Mouse (Mus musculus): ENCODE results near the gene Wnt5b. TPM values are rescaled to one million over a fixed set of nuclear protein-coding genes. Genes with fewer than 3 reads are reported as not detected.
A peak's percentile ranks its signal among the peaks of the same experiment; 100 is the strongest.

The Wnt5b gene
- total and polyA plus RNA-seq, 2 experiments from 2014 or later = 4.3 to 5.3 TPM

GRCm38 (mm10) chr6:119544518-119544864, 344 bp upstream of the Wnt5b start:
- no peak overlapping the region for H3K27ac ChIP-seq (ENCODE audit: low read depth)
- H3K4me3 ChIP-seq (ENCODE audit: low read depth, low read length) = peak overlapping the region; percentile 75
- H3K9me3 ChIP-seq (replicated peaks; ENCODE audit: control insufficient read depth, low read length) = no peaks in the 10 kb centered on the region
- no peaks in the 10 kb centered on the region for H3K36me3 ChIP-seq (replicated peaks; ENCODE audit: control insufficient read depth, insufficient read depth, low read length)
- peak overlapping the region; percentile 96 for H3K4me2 ChIP-seq (ENCODE audit: low read depth, low read length)
- TF ChIP-seq EP300 (IDR thresholded peaks at IDR 0.05; ENCODE audit: low read depth) = no peak
- peak; percentile 50 for TF ChIP-seq CTCF (IDR thresholded peaks at IDR 0.05; ENCODE audit: low read depth)
- H3K4me1 ChIP-seq (ENCODE audit: control insufficient read depth, insufficient read depth) = 0 out of 2 replicates have a peak, but pooled peaks cover 3% of the 10 kb centered on the region
- H3K27me3 ChIP-seq (ENCODE audit: control insufficient read depth, insufficient read depth, low read length) = peaks cover 24% of the 10 kb centered on the region
- peak overlapping the region; percentile 68 for H3K9ac ChIP-seq (replicated peaks; ENCODE audit: low read depth, low read length)
- WGBS = 4% methylated on average over 14 of the region's 14 CpGs
- DNase-seq (ENCODE audit: low spot score) (peak; percentile 53), ATAC-seq (ENCODE audit: insufficient read depth, low read depth) (peak; percentile 57)

GRCm38 (mm10) chr6:119543456-119543802, 718 bp downstream of the Wnt5b start:
- no peak overlapping the region for H3K27ac ChIP-seq (ENCODE audit: low read depth)
- 1% methylated on average over 28 of the region's 30 CpGs for WGBS
- peak overlapping the region; percentile 75 for H3K4me3 ChIP-seq (ENCODE audit: low read depth, low read length)
- H3K4me1 ChIP-seq (ENCODE audit: control insufficient read depth, insufficient read depth) = 0 out of 2 replicates have a peak, but pooled peaks cover 3% of the 10 kb centered on the region
- ATAC-seq (ENCODE audit: insufficient read depth, low read depth) (peak; percentile 11; the same call in 1 of the 2 replicates), DNase-seq (ENCODE audit: low spot score) (no peak)
- no peaks in the 10 kb centered on the region for H3K9me3 ChIP-seq (replicated peaks; ENCODE audit: control insufficient read depth, low read length)
- peaks cover 24% of the 10 kb centered on the region for H3K27me3 ChIP-seq (ENCODE audit: control insufficient read depth, insufficient read depth, low read length)
- H3K9ac ChIP-seq (replicated peaks; ENCODE audit: low read depth, low read length) = peak overlapping the region; percentile 68; the same call in 1 of the 2 replicates
- H3K36me3 ChIP-seq (replicated peaks; ENCODE audit: control insufficient read depth, insufficient read depth, low read length) = no peaks in the 10 kb centered on the region
- peak overlapping the region; percentile 96 for H3K4me2 ChIP-seq (ENCODE audit: low read depth, low read length)
- no peak for TF ChIP-seq CTCF (IDR thresholded peaks at IDR 0.05; ENCODE audit: low read depth)
- no peak for TF ChIP-seq EP300 (IDR thresholded peaks at IDR 0.05; ENCODE audit: low read depth)

GRCm38 (mm10) chr6:119535867-119536266, 8.3 kb downstream of the Wnt5b start:
- Histone ChIP-seq H3K36me3 (replicated peaks; ENCODE audit: control insufficient read depth, insufficient read depth, low read length) (no peaks in the 10 kb centered on the region), H3K4me1 (ENCODE audit: control insufficient read depth, insufficient read depth) (no peaks in the 10 kb centered on the region), H3K9me3 (replicated peaks; ENCODE audit: control insufficient read depth, low read length) (no peaks in the 10 kb centered on the region), H3K4me3 (ENCODE audit: low read depth, low read length) (no peak overlapping the region), H3K4me2 (ENCODE audit: low read depth, low read length) (no peak overlapping the region), H3K27me3 (ENCODE audit: control insufficient read depth, insufficient read depth, low read length) (no peaks in the 10 kb centered on the region), H3K27ac (ENCODE audit: low read depth) (no peak overlapping the region), H3K9ac (replicated peaks; ENCODE audit: low read depth, low read length) (no peak overlapping the region)
- 85% methylated on average over 12 of the region's 12 CpGs for WGBS
- no peak for TF ChIP-seq CTCF (IDR thresholded peaks at IDR 0.05; ENCODE audit: low read depth)
- no peak for ATAC-seq (ENCODE audit: insufficient read depth, low read depth)
- DNase-seq (ENCODE audit: low spot score) = no peak

- no peaks in the 10 kb centered on the region for H3K9me3 ChIP-seq (replicated peaks; ENCODE audit: control insufficient read depth, low read length)
- DNase-seq (ENCODE audit: low spot score) (no peak), ATAC-seq (ENCODE audit: insufficient read depth, low read depth) (no peak)
- H3K36me3 ChIP-seq (replicated peaks; ENCODE audit: control insufficient read depth, insufficient read depth, low read length) = no peaks in the 10 kb centered on the region
- no peak overlapping the region for H3K27ac ChIP-seq (ENCODE audit: low read depth)
- no peak overlapping the region for H3K4me2 ChIP-seq (ENCODE audit: low read depth, low read length)
- 72% methylated on average over 9 of the region's 9 CpGs for whole genome bisulfite sequencing
- H3K4me3 ChIP-seq (ENCODE audit: low read depth, low read length) = no peak overlapping the region
- H3K9ac ChIP-seq (replicated peaks; ENCODE audit: low read depth, low read length) = no peak overlapping the region
- H3K27me3 ChIP-seq (ENCODE audit: control insufficient read depth, insufficient read depth, low read length) = no peaks in the 10 kb centered on the region
- TF ChIP-seq CTCF (IDR thresholded peaks at IDR 0.05; ENCODE audit: low read depth) = no peak
- TF ChIP-seq EP300 (IDR thresholded peaks at IDR 0.05; ENCODE audit: low read depth) = no peak
- H3K4me1 ChIP-seq (ENCODE audit: control insufficient read depth, insufficient read depth) = no peaks in the 10 kb centered on the region
Observed at GRCm38 (mm10) chr6:119533170-119533709, 10.9 kb downstream of the Wnt5b start.

GRCm38 (mm10) chr6:119529659-119530058, 14.5 kb downstream of the Wnt5b start:
- Histone ChIP-seq H3K4me2 (ENCODE audit: low read depth, low read length) (no peak overlapping the region), H3K4me1 (ENCODE audit: control insufficient read depth, insufficient read depth) (peaks cover 3% of the 10 kb centered on the region; the same call in 1 of the 2 replicates), H3K9me3 (replicated peaks; ENCODE audit: control insufficient read depth, low read length) (no peaks in the 10 kb centered on the region), H3K9ac (replicated peaks; ENCODE audit: low read depth, low read length) (no peak overlapping the region), H3K36me3 (replicated peaks; ENCODE audit: control insufficient read depth, insufficient read depth, low read length) (no peaks in the 10 kb centered on the region), H3K27ac (ENCODE audit: low read depth) (no peak overlapping the region), H3K27me3 (ENCODE audit: control insufficient read depth, insufficient read depth, low read length) (no peaks in the 10 kb centered on the region), H3K4me3 (ENCODE audit: low read depth, low read length) (no peak overlapping the region)
- DNase-seq (ENCODE audit: low spot score) = no peak
- 72% methylated on average over 3 of the region's 3 CpGs for WGBS
- no peak for ATAC-seq (ENCODE audit: insufficient read depth, low read depth)
- TF ChIP-seq EP300 (IDR thresholded peaks at IDR 0.05; ENCODE audit: low read depth) = no peak
- no peak for TF ChIP-seq CTCF (IDR thresholded peaks at IDR 0.05; ENCODE audit: low read depth)

GRCm38 (mm10) chr6:119526498-119526897, 17.6 kb downstream of the Wnt5b start:
- H3K9ac ChIP-seq (replicated peaks; ENCODE audit: low read depth, low read length) = no peak overlapping the region
- peak; percentile 49 for ATAC-seq (ENCODE audit: insufficient read depth, low read depth)
- no peak for DNase-seq (ENCODE audit: low spot score)
- H3K27ac ChIP-seq (ENCODE audit: low read depth) = no peak overlapping the region
- TF ChIP-seq EP300 (IDR thresholded peaks at IDR 0.05; ENCODE audit: low read depth) (no peak), CTCF (IDR thresholded peaks at IDR 0.05; ENCODE audit: low read depth) (no peak)
- H3K27me3 ChIP-seq (ENCODE audit: control insufficient read depth, insufficient read depth, low read length) = no peaks in the 10 kb centered on the region
- no peak overlapping the region for H3K4me3 ChIP-seq (ENCODE audit: low read depth, low read length)
- H3K4me2 ChIP-seq (ENCODE audit: low read depth, low read length) = no peak overlapping the region
- no peaks in the 10 kb centered on the region for H3K36me3 ChIP-seq (replicated peaks; ENCODE audit: control insufficient read depth, insufficient read depth, low read length)
- peaks cover 3% of the 10 kb centered on the region; the same call in 1 of the 2 replicates for H3K4me1 ChIP-seq (ENCODE audit: control insufficient read depth, insufficient read depth)
- WGBS = 60% methylated on average over 5 of the region's 5 CpGs
- H3K9me3 ChIP-seq (replicated peaks; ENCODE audit: control insufficient read depth, low read length) = no peaks in the 10 kb centered on the region
